Mouse (Mus musculus) embryonic fibroblast, embryonic 13.5 days (primary cell): ENCODE data around the gene Atp11a. TPM values are rescaled to one million over a fixed set of nuclear protein-coding genes. Genes with fewer than 3 reads are reported as not detected.

ENCODE experiments used
- H3K27ac ChIP-seq: 2 replicates; pipeline ENCODE4 v1.5.1; 2012; ENCODE audit warnings: low read length, control low read depth, inconsistent platforms; ENCODE audit not compliant: insufficient read depth
- H3K4me1 ChIP-seq: 2 replicates; pipeline ENCODE4 v1.6.1; 2011; ENCODE audit warnings: low read length; ENCODE audit not compliant: control insufficient read depth, insufficient read depth
- H3K4me3 ChIP-seq: 2 replicates; pipeline ENCODE4 v1.5.1; 2011; ENCODE audit warnings: mild to moderate bottlenecking, control low read depth, low read length; ENCODE audit not compliant: insufficient read depth
- CTCF ChIP-seq: IDR thresholded peaks from 2 replicates; pipeline ENCODE4 v1.5.1; 2011; ENCODE audit warnings: mild to moderate bottlenecking, control low read depth, low read length, moderate library complexity, borderline replicate concordance; ENCODE audit not compliant: insufficient read depth
- POLR2A ChIP-seq: IDR thresholded peaks from 2 replicates; pipeline ENCODE4 v1.6.1; 2011; ENCODE audit warnings: low read depth, mild to moderate bottlenecking, control low read depth, low read length, moderate library complexity
- polyA plus RNA-seq: library from polyadenylated mRNA; stranded (reverse); fragments of >200 nt; gene quantifications from 2 replicates; pipeline ENCODE4 v1.2.4, GENCODE M21; 2011; ENCODE audit warnings: low read depth; ENCODE audit not compliant: missing spikeins, insufficient read length

The Atp11a gene
- polyA plus RNA-seq, 1 experiment: 66.6 TPM

DNA sequence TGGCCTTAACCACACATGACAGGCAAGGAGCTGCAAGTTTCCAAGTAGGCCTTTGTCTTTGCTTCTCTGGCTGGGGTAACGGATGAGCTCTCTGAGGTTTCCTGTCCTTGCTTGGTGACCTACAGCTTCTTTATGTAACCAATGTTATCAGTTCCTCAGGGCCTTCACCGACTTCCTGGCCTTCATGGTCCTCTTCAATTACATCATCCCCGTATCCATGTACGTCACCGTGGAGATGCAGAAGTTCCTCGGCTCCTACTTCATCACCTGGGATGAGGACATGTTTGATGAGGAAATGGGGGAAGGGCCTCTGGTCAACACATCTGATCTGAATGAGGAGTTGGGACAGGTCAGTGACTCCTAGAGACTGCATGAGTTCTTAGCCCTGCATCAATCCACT, 71.5 kb downstream of the Atp11a start:
- peaks cover 7% of the 10 kb centered on the region for H3K4me1 ChIP-seq
- TF ChIP-seq CTCF: no peak
- no peak for TF ChIP-seq POLR2A
- H3K27ac ChIP-seq: no peak overlapping the region
- H3K4me3 ChIP-seq: no peak overlapping the region

DNA sequence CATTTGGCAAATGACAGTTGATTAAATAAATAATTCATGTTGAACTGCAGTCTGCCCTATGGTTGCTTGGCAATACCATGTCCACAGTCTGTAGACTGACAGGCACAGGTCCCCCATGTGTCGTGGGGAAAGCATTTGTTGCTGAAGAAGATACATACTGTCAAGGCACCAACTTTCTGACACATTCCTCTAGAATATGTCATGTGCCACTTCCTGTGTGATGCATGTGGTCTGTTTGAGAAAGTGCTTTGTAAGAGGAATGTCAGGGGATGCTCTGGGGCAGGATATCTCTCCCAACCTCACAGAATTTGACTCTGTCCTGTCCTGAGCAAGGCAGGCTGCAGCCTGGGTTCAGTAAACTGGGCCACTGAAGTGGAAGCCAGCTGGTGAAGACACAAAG, 72.6 kb downstream of the Atp11a start:
- Histone ChIP-seq H3K27ac (no peak overlapping the region), H3K4me1 (peaks cover 7% of the 10 kb centered on the region), H3K4me3 (no peak overlapping the region)
- TF ChIP-seq POLR2A: no peak
- no peak for TF ChIP-seq CTCF

DNA sequence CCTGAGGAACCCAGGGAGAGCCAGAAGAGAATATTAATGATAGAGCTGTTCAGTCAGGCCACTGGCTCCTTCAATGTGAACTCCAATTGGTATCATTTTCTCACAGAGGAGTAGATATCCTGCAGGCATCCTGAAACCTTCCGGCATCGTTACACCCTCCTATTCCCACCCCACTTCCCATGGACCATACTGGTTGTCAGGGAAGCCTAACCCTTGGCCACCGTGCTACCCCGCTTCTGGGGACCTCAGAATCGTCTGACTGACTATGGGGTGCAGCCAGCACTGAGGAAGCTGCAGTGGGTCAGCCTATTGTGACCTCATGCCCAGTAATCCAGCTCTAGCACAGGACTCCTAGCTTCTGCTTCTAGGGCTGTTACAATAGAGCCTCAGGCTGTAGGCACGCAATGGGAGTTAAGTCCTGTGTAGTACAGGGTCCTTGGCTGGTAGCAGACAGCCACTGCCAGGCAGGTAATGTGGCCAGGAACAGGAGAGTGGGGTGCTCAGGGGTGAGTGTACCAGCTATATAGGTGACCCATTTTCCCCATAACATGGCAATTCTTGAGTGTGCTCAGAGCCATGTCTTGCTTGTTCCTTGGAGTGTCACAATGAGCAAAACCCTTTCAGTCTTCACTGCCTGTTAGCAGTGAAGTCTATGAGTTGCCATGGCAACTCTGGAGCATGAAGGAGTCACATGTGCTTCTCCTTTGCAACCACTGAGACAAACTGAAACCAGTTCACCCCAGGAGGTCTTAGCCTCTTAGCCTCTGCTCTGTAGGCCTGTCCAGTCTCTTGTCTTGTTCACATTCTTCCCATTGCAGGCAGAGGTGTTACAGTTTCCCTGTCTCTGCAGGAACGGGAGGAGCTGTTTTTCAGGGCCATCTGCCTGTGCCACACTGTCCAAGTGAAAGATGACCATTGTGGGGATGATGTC, 75.1 kb downstream of the Atp11a start:
- TF ChIP-seq POLR2A: no peak
- peaks cover 7% of the 10 kb centered on the region for H3K4me1 ChIP-seq
- no peak overlapping the region for H3K4me3 ChIP-seq
- H3K27ac ChIP-seq: no peak overlapping the region

DNA sequence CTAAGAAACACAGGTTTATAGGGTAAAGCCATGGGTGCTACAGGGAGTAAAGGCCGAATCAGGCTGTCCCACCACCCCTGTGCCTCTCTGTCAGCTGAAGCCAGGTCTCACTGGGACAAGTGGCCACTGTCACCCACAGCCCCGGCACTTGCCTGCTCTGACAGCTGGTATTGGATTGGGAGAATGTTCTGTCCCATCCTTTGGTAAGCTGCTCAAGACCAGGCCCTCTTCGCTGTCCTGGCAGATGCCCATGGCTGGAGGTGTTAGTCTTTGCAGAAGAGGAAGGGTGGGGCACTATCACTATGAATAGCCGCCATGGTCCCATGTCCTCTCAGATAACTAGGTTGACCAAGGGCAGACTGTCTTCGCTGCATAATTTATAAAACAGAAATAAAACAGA, 76.8 kb downstream of the Atp11a start:
- Histone ChIP-seq H3K27ac (no peak overlapping the region), H3K4me3 (no peak overlapping the region), H3K4me1 (peaks cover 7% of the 10 kb centered on the region)
- no peak for TF ChIP-seq POLR2A
- TF ChIP-seq CTCF: no peak

DNA sequence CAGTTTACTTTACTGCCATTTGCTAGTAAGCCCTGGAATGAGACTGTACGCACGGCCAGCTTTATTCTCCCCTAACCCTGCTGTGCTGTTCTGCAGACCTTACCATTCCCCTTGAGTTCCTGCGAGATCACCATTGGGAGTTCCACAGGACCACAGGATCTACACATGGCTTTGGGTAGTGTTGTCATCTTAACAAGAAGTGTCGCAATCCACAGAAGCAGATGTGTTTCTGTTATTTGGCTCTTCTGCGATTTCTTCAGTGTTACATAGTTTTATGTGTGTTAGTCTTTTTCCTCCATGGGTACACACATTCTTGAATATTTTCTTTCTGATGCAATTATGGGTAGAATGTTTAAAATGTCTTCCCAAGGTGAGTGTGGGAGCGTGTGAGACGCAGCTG, 84.0 kb downstream of the Atp11a start:
- TF ChIP-seq CTCF: no peak
- TF ChIP-seq POLR2A: no peak
- Histone ChIP-seq H3K4me3 (no peak overlapping the region), H3K27ac (no peak overlapping the region), H3K4me1 (peaks cover 2% of the 10 kb centered on the region; the same call in 1 of the 2 replicates)

DNA sequence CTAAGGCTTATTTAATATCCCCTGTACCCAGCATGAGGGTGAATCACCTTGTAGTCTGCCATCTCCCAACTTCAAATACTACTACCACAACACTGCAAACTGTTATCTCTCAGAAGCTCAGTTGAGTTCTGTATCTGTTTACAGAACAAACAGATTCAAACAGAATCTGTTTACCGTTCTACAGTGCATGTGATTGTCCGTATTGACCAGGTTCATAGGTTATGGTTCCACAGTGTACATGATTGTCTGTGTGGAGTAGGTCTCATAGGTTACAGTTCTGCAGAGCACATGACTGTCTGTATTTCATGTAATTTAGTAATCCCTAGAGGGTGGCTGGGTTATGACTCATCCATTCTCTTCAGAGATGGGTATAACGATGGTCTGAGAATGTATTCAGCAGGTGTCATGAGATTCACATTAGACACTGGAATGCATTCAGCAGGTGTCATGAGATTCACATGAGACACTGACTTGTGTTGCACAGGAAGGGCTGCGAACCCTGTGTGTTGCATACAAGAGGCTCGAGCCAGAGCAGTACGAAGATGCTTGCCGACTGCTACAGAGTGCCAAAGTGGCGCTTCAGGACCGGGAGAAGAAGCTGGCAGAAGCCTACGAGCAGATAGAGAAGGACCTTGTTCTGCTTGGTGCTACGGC, 85.7 kb downstream of the Atp11a start:
- Histone ChIP-seq H3K27ac (no peak overlapping the region), H3K4me1 (peaks cover 2% of the 10 kb centered on the region; the same call in 1 of the 2 replicates), H3K4me3 (no peak overlapping the region)
- no peak for TF ChIP-seq CTCF
- TF ChIP-seq POLR2A: no peak

DNA sequence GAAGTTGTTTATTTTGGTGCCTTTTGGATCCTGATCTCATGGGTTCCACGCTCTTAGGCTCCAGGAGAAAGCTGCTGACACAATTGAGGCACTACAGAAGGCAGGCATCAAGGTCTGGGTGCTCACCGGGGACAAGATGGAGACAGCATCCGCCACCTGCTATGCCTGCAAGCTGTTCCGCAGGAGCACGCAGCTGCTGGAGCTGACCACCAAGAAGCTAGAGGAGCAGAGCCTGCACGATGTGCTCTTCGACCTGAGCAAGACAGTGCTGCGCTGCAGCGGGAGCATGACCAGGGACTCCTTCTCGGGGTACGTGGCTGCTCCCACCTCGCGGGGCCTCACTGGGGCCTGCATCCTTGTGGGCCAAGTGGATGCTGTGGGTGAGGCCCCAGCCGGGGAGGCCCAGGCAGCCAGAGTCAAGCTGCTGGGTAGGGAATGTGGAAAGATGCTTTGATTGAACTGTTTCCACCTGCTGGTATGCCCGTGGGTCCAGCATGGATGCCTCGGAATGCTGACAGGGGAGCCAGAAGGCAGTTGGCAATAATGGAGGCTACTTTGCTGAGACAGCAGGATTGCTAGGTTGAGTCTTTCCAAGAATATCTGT, 87.6 kb downstream of the Atp11a start:
- TF ChIP-seq POLR2A (no peak), CTCF (no peak)
- H3K4me1 ChIP-seq: peaks cover 2% of the 10 kb centered on the region; the same call in 1 of the 2 replicates
- H3K4me3 ChIP-seq: no peak overlapping the region
- H3K27ac ChIP-seq: no peak overlapping the region

DNA sequence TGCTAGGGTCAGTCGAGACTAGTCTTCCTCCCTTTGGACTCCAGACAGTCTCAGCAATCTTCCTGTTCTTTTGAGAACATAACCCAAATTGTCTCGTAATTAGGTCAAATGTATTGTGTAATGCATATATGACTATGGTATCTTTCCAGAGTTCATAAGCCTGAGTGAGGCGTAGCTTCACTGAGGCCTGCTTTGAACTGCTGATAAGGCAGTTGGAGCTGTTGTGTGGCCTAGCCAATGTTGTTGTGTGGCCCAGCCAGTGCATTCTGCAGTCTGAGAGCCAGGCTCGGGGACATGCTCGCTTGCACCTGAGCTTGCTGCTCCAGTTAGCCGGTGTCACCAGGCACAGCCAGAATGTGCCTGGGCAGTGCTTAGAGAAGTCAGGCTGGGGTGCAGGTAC, 89.6 kb downstream of the Atp11a start:
- Histone ChIP-seq H3K4me1 (no peaks in the 10 kb centered on the region), H3K27ac (no peak overlapping the region), H3K4me3 (no peak overlapping the region)
- TF ChIP-seq CTCF: no peak
- TF ChIP-seq POLR2A: no peak

DNA sequence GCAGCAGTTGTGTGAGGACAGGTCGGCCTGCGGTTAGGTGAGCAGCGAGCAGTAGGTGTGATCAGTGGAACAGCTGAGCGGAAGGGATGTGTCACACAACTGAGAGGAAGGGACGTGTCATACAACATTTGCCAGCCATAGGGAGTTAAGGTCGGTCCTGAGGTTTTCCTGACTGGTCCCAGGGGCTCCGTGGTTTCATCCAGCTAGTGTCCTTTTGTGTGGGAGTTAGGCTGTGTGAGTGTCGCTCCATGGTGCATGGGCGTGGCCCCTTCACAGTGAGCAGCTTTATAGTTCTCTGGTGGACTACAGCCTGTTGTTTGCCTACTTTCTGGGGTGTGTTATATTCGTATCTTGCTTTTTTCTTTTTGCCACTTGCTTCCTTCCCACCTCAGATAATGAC, 94.4 kb downstream of the Atp11a start:
- H3K27ac ChIP-seq: no peak overlapping the region
- no peak overlapping the region for H3K4me3 ChIP-seq
- TF ChIP-seq POLR2A (no peak), CTCF (no peak)
- peaks cover 2% of the 10 kb centered on the region for H3K4me1 ChIP-seq

DNA sequence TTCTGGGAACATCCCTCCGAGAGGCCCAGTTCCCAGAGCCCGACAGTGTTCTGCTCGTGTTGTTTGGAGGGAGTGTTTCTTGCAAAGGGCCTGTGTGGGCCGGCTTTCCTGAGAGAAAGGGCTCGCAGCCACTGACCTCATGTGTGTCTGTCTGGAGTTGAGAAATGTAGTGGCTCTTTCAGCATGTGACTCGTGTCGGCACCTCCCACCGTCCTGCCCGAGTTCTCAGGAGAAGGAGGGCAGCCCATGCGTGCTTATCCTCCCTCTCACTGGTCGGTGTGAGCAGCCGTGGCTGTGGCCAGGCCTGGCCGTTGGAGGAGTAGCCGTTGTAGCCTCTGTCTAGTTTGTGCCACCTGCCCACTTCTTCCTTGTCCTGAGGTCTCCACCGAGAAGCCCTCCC, 99.2 kb downstream of the Atp11a start:
- no peak overlapping the region for H3K4me3 ChIP-seq
- TF ChIP-seq POLR2A (no peak), CTCF (no peak)
- H3K4me1 ChIP-seq: peaks cover 2% of the 10 kb centered on the region
- H3K27ac ChIP-seq: no peak overlapping the region
